Mouse (Mus musculus) MEL (cell line): ENCODE data around the gene Sphk2.

Experiments
- BHLHE40 ChIP-seq: IDR thresholded peaks from 2 replicates; pipeline ENCODE4 v1.6.1; 2012; ENCODE audit warnings: low read depth, mild to moderate bottlenecking, inconsistent platforms, low read length, improper control_type of control experiment, borderline replicate concordance
- CTCF ChIP-seq, 3 experiments: IDR thresholded peaks in 2 of 3; conservative IDR thresholded peaks in 1 of 3; 2 replicates each; pipeline ENCODE4 v1.5.1; 2011 to 2012; ENCODE audit warnings: low read length in 3 of 3, low read depth in 2 of 3, mild to moderate bottlenecking in 2 of 3, improper control_type of control experiment in 1 of 3, inconsistent platforms in 1 of 3, mixed read lengths in 1 of 3, moderate library complexity in 1 of 3; ENCODE audit not compliant: control insufficient read depth in 1 of 3, insufficient read depth in 1 of 3, poor library complexity in 1 of 3, severe bottlenecking in 1 of 3
- E2F4 ChIP-seq: IDR thresholded peaks from 2 replicates; pipeline ENCODE4 v1.6.1; 2011; ENCODE audit warnings: low read depth, low read length, improper control_type of control experiment, borderline replicate concordance
- ELF1 ChIP-seq: IDR thresholded peaks from 2 replicates; pipeline ENCODE4 v1.6.1; 2014; ENCODE audit warnings: low read depth, mild to moderate bottlenecking, inconsistent platforms, low read length, improper control_type of control experiment, moderate library complexity
- GATA1 ChIP-seq: IDR thresholded peaks from 2 replicates; pipeline ENCODE4 v1.6.1; 2011; ENCODE audit warnings: low read depth, low read length, improper control_type of control experiment
- MAX ChIP-seq: IDR thresholded peaks from 2 replicates; pipeline ENCODE4 v1.6.1; 2011; ENCODE audit warnings: low read length, improper control_type of control experiment
- MEF2A ChIP-seq: IDR thresholded peaks from 2 replicates; pipeline ENCODE4 v1.6.1; 2014; ENCODE audit warnings: low read depth, mild to moderate bottlenecking, inconsistent platforms, low read length, improper control_type of control experiment; ENCODE audit not compliant: poor library complexity, insufficient replicate concordance, severe bottlenecking; ENCODE audit errors: extremely low read depth
- POLR2A ChIP-seq, 2 experiments: IDR thresholded peaks; 2 replicates each; pipeline ENCODE4 v1.6.1; 2011 to 2012; ENCODE audit warnings: low read length in 2 of 2, mild to moderate bottlenecking in 2 of 2, control low read depth in 1 of 2, improper control_type of control experiment in 1 of 2, low read depth in 1 of 2, moderate library complexity in 1 of 2; ENCODE audit not compliant: control insufficient read depth in 1 of 2, insufficient read depth in 1 of 2, poor library complexity in 1 of 2
- POLR2AphosphoS2 ChIP-seq: IDR thresholded peaks from 2 replicates; pipeline ENCODE4 v1.6.1; 2011; ENCODE audit warnings: low read length, improper control_type of control experiment
- SMC3 ChIP-seq: IDR thresholded peaks from 2 replicates; pipeline ENCODE4 v1.6.1; 2011; ENCODE audit warnings: low read depth, low read length, improper control_type of control experiment
- TAL1 ChIP-seq: IDR thresholded peaks from 2 replicates; pipeline ENCODE4 v1.6.1; 2012; ENCODE audit warnings: mild to moderate bottlenecking, inconsistent platforms, low read length, moderate library complexity, mixed read lengths
- TBP ChIP-seq: IDR thresholded peaks from 2 replicates; pipeline ENCODE4 v1.8.0; 2011; ENCODE audit warnings: low read depth, low read length, improper control_type of control experiment
- ZMIZ1 ChIP-seq: IDR thresholded peaks from 2 replicates; pipeline ENCODE4 v1.6.1; 2012; ENCODE audit warnings: low read depth, mild to moderate bottlenecking, inconsistent platforms, low read length, improper control_type of control experiment, moderate library complexity
- ZNF384 ChIP-seq: IDR thresholded peaks from 2 replicates; pipeline ENCODE4 v1.6.1; 2012; ENCODE audit warnings: low read depth, mild to moderate bottlenecking, inconsistent platforms, low read length, improper control_type of control experiment

DNA sequence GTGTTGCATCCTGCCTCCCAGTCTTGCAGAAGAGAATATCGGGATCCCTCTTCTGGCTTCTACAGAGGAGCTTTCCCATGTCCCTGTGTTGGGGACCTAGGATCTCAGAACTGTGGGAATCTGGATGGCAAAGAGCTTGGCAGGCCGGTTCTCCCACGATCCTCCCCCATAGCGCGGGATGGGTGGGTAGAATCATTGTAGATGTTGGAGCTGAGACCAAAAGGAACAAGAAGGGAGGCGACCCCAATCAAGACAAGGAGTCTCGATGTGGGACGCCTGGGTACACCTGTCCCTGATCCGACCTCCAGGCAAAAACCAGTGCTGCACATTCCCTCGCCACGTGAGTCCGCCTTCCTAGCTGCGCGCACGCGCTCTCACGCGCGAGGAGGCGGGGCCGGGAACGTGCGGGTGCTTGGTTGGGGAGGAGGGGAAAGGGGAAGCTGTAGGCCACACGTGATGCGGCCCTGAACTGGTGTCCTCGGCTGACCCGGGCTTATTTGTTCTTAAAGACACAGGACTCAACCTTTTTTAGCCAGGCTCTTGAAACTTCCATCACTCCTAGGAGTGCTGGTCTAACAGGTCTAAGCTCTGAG lies 10.3 kb downstream of the Sphk2 start:
- peak; percentile 45 to 88; a peak in 3 of 4 replicates for TF ChIP-seq POLR2A (IDR thresholded peaks at IDR 0.05; ENCODE audit: control insufficient read depth in 1 of 2, insufficient read depth in 1 of 2, low read depth in 1 of 2, low read length in 2 of 2, poor library complexity in 1 of 2)
- no peak for TF ChIP-seq CTCF (IDR thresholded peaks at IDR 0.05 in 2 of 3, conservative IDR thresholded peaks at IDR 0.05 in 1 of 3; ENCODE audit: control insufficient read depth in 1 of 3, insufficient read depth in 1 of 3, low read depth in 2 of 3, low read length in 3 of 3, poor library complexity in 1 of 3, severe bottlenecking in 1 of 3)
- peak; percentile 76 for TF ChIP-seq TBP
- peak; percentile 89 for TF ChIP-seq POLR2AphosphoS2
- TF ChIP-seq MAX, result peak; percentile 94
- TF ChIP-seq ELF1, result 0 out of 2 replicates have a peak, but pooled peaks have one; percentile 37
- TF ChIP-seq ZNF384, result no peak
- TF ChIP-seq GATA1, result no peak
- no peak for TF ChIP-seq TAL1
- peak; percentile 97 for TF ChIP-seq BHLHE40
- TF ChIP-seq ZMIZ1, result peak; percentile 22; the same call in 1 of the 2 replicates
- TF ChIP-seq E2F4, result no peak
- TF ChIP-seq MEF2A, result no peak
- no peak for TF ChIP-seq SMC3
